Mouse (Mus musculus): ENCODE data around the gene Sphk2. TPM values are rescaled to one million over a fixed set of nuclear protein-coding genes. Genes with fewer than 3 reads are reported as not detected.

Sphk2 gene
- polyA plus RNA-seq, 1 experiment, result 56.1 TPM

GRCm38 (mm10) chr7:45726419-45726818, 8.6 kb upstream of the Sphk2 start:
- Histone ChIP-seq H3K4me3 (ENCODE audit: insufficient read depth, low read length) (no peak overlapping the region), H3K27ac (ENCODE audit: insufficient read depth, low read depth, low read length) (no peak overlapping the region), H3K4me1 (ENCODE audit: control insufficient read depth, insufficient read depth, low read length) (no peaks in the 10 kb centered on the region)
- no peak for TF ChIP-seq CTCF (IDR thresholded peaks at IDR 0.05; ENCODE audit: low read depth, low read length)
- TF ChIP-seq POLR2A (IDR thresholded peaks at IDR 0.05; ENCODE audit: borderline replicate concordance, low read depth, low read length), result no peak

GRCm38 (mm10) chr7:45725713-45726112, 7.9 kb upstream of the Sphk2 start, which contains the start of gene Spaca4:
Gene Spaca4, minus strand, starts transcription at chr7:45725813.
- H3K4me3 ChIP-seq (ENCODE audit: insufficient read depth, low read length), result no peak within 1 kb of the TSS
- no peaks in the 10 kb centered on the region for H3K4me1 ChIP-seq (ENCODE audit: control insufficient read depth, insufficient read depth, low read length)
- H3K27ac ChIP-seq (ENCODE audit: insufficient read depth, low read depth, low read length), result no peak within 1 kb of the TSS

GRCm38 (mm10) chr7:45725151-45725550, 7.3 kb upstream of the Sphk2 start:
- no peak for TF ChIP-seq CTCF (IDR thresholded peaks at IDR 0.05; ENCODE audit: low read depth, low read length)
- no peak for TF ChIP-seq POLR2A (IDR thresholded peaks at IDR 0.05; ENCODE audit: borderline replicate concordance, low read depth, low read length)
- H3K4me3 ChIP-seq (ENCODE audit: insufficient read depth, low read length), result no peak overlapping the region
- no peaks in the 10 kb centered on the region for H3K4me1 ChIP-seq (ENCODE audit: control insufficient read depth, insufficient read depth, low read length)
- no peak overlapping the region for H3K27ac ChIP-seq (ENCODE audit: insufficient read depth, low read depth, low read length)

More at GRCm38 (mm10) chr7:45725713-45726112, 7.9 kb upstream of the Sphk2 start, which contains the start of gene Spaca4:
- TF ChIP-seq CTCF (IDR thresholded peaks at IDR 0.05; ENCODE audit: low read depth, low read length) (no peak), POLR2A (IDR thresholded peaks at IDR 0.05; ENCODE audit: borderline replicate concordance, low read depth, low read length) (no peak)

DNA sequence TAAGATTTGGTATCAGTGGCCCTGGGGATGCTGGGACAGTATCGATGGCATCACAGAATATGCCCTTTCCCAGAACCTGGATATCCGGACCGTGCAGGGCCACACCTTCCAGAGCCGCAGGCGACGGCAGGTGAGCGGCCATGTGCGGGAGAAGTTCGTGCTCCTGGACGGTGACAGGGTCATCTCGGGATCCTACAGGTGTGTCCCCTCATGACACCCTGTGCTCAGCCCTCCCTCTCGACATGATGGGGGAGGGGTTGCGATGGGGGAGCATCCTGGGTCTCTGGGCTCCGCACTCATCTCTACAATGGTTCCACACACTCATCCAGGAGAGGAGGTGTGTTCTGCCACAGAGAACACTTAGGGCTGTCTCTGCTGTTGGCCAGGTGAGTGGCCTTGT, 6.0 kb upstream of the Sphk2 start:
- TF ChIP-seq POLR2A (IDR thresholded peaks at IDR 0.05; ENCODE audit: borderline replicate concordance, low read depth, low read length), result no peak
- no peak for TF ChIP-seq CTCF (IDR thresholded peaks at IDR 0.05; ENCODE audit: low read depth, low read length)
- no peak overlapping the region for H3K4me3 ChIP-seq (ENCODE audit: insufficient read depth, low read length)
- peaks cover 3% of the 10 kb centered on the region; the same call in 1 of the 2 replicates for H3K4me1 ChIP-seq (ENCODE audit: control insufficient read depth, insufficient read depth, low read length)
- no peak overlapping the region for H3K27ac ChIP-seq (ENCODE audit: insufficient read depth, low read depth, low read length)

GRCm38 (mm10) chr7:45723301-45723700, 5.5 kb upstream of the Sphk2 start:
- Histone ChIP-seq H3K4me3 (ENCODE audit: insufficient read depth, low read length) (no peak overlapping the region), H3K4me1 (ENCODE audit: control insufficient read depth, insufficient read depth, low read length) (peaks cover 3% of the 10 kb centered on the region; the same call in 1 of the 2 replicates), H3K27ac (ENCODE audit: insufficient read depth, low read depth, low read length) (no peak overlapping the region)
- TF ChIP-seq POLR2A (IDR thresholded peaks at IDR 0.05; ENCODE audit: borderline replicate concordance, low read depth, low read length), result no peak
- no peak for TF ChIP-seq CTCF (IDR thresholded peaks at IDR 0.05; ENCODE audit: low read depth, low read length)

- TF ChIP-seq CTCF (IDR thresholded peaks at IDR 0.05; ENCODE audit: low read depth, low read length) (no peak), POLR2A (IDR thresholded peaks at IDR 0.05; ENCODE audit: borderline replicate concordance, low read depth, low read length) (no peak)
- H3K4me1 ChIP-seq (ENCODE audit: control insufficient read depth, insufficient read depth, low read length), result peaks cover 3% of the 10 kb centered on the region; the same call in 1 of the 2 replicates
These were observed 4.5 kb upstream of the Sphk2 start for GRCm38 (mm10) chr7:45722348-45722713.

DNA sequence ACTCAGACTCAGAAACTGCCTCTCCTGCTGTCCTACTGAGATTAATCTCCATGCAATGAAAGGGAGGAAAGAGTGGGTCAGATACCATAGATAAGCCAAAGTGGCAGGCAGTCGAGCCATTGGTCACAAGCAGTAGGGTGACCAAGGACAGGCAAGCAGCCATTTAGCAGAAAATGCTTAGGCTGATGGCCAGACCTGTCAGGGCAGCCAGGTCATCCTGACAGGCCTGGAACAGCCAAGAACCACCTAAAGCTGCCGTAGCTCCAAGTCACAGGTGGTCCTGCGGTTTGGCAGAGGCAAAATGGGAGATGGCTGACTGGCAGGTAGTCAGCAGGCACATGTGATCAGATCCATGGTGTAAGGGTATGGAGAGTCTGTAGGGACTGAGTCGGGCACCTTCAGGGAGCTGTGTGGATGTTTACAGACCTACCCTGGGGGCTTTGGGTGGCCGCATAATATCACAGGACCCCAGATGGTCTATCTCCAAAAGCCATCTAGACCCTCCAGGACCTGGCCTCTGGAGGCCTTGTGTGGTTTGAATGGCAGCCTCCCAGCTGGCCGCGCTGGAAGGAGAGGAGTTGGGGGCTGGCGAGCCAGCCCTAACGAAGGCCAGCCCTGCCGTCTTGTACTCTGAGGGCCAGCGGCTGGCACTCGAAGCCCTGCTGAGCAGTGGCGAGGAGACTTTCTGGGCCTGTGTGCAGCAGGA, 4.0 kb upstream of the Sphk2 start:
- Histone ChIP-seq H3K4me1 (ENCODE audit: control insufficient read depth, insufficient read depth, low read length) (peaks cover 3% of the 10 kb centered on the region; the same call in 1 of the 2 replicates), H3K4me3 (ENCODE audit: insufficient read depth, low read length) (no peak overlapping the region), H3K27ac (ENCODE audit: insufficient read depth, low read depth, low read length) (no peak overlapping the region)
- no peak for TF ChIP-seq CTCF (IDR thresholded peaks at IDR 0.05; ENCODE audit: low read depth, low read length)
- TF ChIP-seq POLR2A (IDR thresholded peaks at IDR 0.05; ENCODE audit: borderline replicate concordance, low read depth, low read length), result no peak

More at GRCm38 (mm10) chr7:45722348-45722713, 4.5 kb upstream of the Sphk2 start:
- Histone ChIP-seq H3K4me3 (ENCODE audit: insufficient read depth, low read length) (no peak overlapping the region), H3K27ac (ENCODE audit: insufficient read depth, low read depth, low read length) (no peak overlapping the region)

- Histone ChIP-seq H3K4me1 (ENCODE audit: control insufficient read depth, insufficient read depth, low read length) (peaks cover 3% of the 10 kb centered on the region; the same call in 1 of the 2 replicates), H3K4me3 (ENCODE audit: insufficient read depth, low read length) (no peak overlapping the region), H3K27ac (ENCODE audit: insufficient read depth, low read depth, low read length) (no peak overlapping the region)
- TF ChIP-seq POLR2A (IDR thresholded peaks at IDR 0.05; ENCODE audit: borderline replicate concordance, low read depth, low read length), result no peak
- TF ChIP-seq CTCF (IDR thresholded peaks at IDR 0.05; ENCODE audit: low read depth, low read length), result no peak
These were observed 3.4 kb upstream of the Sphk2 start for GRCm38 (mm10) chr7:45721234-45721571.

DNA sequence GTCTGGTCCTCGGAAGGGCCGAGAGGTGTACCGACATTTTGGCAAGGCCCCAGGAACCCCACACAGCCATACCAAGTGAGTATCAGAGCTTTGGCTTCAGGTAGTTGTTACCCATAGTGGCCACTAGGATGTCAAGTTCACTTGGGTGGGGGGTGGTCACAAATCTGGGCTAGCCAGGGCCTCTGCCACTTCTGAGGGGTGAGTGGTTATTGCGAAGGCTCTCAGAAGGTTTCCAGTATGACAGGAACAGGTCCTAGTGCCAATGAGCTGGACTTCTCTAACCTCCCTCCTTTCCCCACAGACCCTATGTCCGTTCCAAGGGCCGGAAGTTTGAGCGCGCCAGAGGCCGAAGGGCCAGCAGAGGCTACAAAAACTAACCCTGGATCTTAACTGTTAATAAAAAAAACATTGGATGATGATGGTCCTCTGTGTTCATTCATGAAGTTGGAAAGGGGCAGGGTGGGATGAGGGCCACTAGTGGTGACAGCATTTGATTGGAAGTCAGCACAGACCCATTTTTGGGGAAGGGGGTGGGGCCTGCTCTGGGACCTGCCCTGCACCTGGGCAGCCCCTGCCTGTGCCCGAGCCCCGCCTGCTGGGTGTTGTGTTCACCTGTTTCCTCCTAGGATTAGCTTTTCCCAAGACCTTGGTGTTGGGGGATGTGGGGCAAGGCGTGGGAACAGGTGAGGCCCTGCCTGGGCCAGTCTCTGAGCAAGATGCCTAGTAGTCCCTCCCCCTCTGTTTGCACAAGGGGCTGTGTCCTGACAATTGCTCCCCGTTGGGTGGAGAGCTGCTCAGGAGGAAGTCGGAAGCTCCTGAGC, 2.8 kb upstream of the Sphk2 start, which contains the start of gene Fam83e:
Gene Fam83e, plus strand, starts transcription at position 800 of the 821 bp plus-strand sequence.
- H3K4me3 ChIP-seq (ENCODE audit: insufficient read depth, low read length), result no peak within 1 kb of the TSS
- no peak within 1 kb of the TSS for H3K27ac ChIP-seq (ENCODE audit: insufficient read depth, low read depth, low read length)
- H3K4me1 ChIP-seq (ENCODE audit: control insufficient read depth, insufficient read depth, low read length), result peaks cover 3% of the 10 kb centered on the region; the same call in 1 of the 2 replicates
- no peak for TF ChIP-seq CTCF (IDR thresholded peaks at IDR 0.05; ENCODE audit: low read depth, low read length)
- no peak for TF ChIP-seq POLR2A (IDR thresholded peaks at IDR 0.05; ENCODE audit: borderline replicate concordance, low read depth, low read length)

Measured in bone marrow macrophage, adult 2 months (primary cell).